In genomic region chr3:117648612-117649011, GRCm38 (mm10) we compare ENCODE assay signal across 22 mouse cellular contexts.
DNase-seq lines count a peak whose midpoint lies in the region; ATAC-seq lines count a peak whose summit lies in the region.
"Had no signal": no experiment of that assay in that cellular context is flagged by ENCODE, and none has a peak within 500 bp of the region (broad histone marks: within the 10 kb centered on the region; RNA-seq: fewer than 3 reads in every experiment).

No protein-coding gene starts in this region.

- H3K4me3 ChIP-seq in hindbrain, embryonic 10.5 days = no peak overlapping the region
- H3K4me3 ChIP-seq in hindbrain, embryonic 16.5 days (ENCODE audit: low read length) = no peak overlapping the region
- no peak overlapping the region for H3K4me3 ChIP-seq in neural tube, embryonic 11.5 days (ENCODE audit: low read depth, low read length)
- H3K4me3 ChIP-seq in hindbrain, embryonic 15.5 days = no peak overlapping the region
- H3K4me3 ChIP-seq: embryonic facial prominence, embryonic 12.5 days; forebrain, embryonic 15.5 days; heart, embryonic 13.5 days had no signal

- peak; percentile 43 for DNase-seq in hindbrain, embryonic 10.5 days (ENCODE audit: low spot score)
- DNase-seq in neural tube, embryonic 11.5 days (ENCODE audit: low spot score) = peak; percentile 52
- no peak for DNase-seq in neural tube, embryonic 10.5 days (ENCODE audit: extremely low spot score, low spot score)
- DNase-seq in embryo, embryonic 10.5 days (ENCODE audit: low spot score) = peak; percentile 23
- DNase-seq in left cerebral cortex, adult 9 months (ENCODE audit: low spot score in 2 of 2) = no peak
- no peak for DNase-seq in kidney, adult 11 months
- DNase-seq: adrenal gland, postnatal 14 days; cerebellum, adult 18-20 months; cerebellum, adult 9-11 months; gastrocnemius, postnatal 25 days; heart, adult 11 months; heart, postnatal 36 days; kidney, adult 8-10 months had no signal

- H3K36me3 ChIP-seq in hindbrain, embryonic 10.5 days = no peaks in the 10 kb centered on the region
- H3K36me3 ChIP-seq in hindbrain, embryonic 16.5 days (ENCODE audit: control insufficient read depth, insufficient read depth, low read length) = no peaks in the 10 kb centered on the region
- H3K36me3 ChIP-seq in neural tube, embryonic 11.5 days (ENCODE audit: control insufficient read depth, insufficient read depth, low read length) = no peaks in the 10 kb centered on the region
- no peaks in the 10 kb centered on the region for H3K36me3 ChIP-seq in hindbrain, embryonic 15.5 days
- H3K36me3 ChIP-seq: embryonic facial prominence, embryonic 12.5 days; forebrain, embryonic 15.5 days; heart, embryonic 13.5 days had no signal

- 58% methylated on average over 8 of the region's 8 CpGs for WGBS in hindbrain, embryonic 10.5 days
- WGBS in hindbrain, embryonic 16.5 days = 48% methylated on average over 8 of the region's 8 CpGs
- WGBS in neural tube, embryonic 11.5 days = 59% methylated on average over 8 of the region's 8 CpGs
- 36% methylated on average over 8 of the region's 8 CpGs for WGBS in hindbrain, embryonic 15.5 days

- no peak for ATAC-seq in hindbrain, embryonic 16.5 days
- peak; percentile 43; the same call in 1 of the 2 replicates for ATAC-seq in neural tube, embryonic 11.5 days (ENCODE audit: insufficient read depth, low FRiP score, low TSS enrichment)
- peak; percentile 48; the same call in 1 of the 2 replicates for ATAC-seq in hindbrain, embryonic 15.5 days (ENCODE audit: low FRiP score, low read depth)
- ATAC-seq: activated CD4-positive, CD25-positive, alpha-beta regulatory T cell, adult 4 months; forebrain, embryonic 15.5 days; intestine, embryonic 16.5 days; Patski had no signal

- H3K9me3 ChIP-seq in hindbrain, embryonic 10.5 days = no peaks in the 10 kb centered on the region
- H3K9me3 ChIP-seq in hindbrain, embryonic 16.5 days (ENCODE audit: control insufficient read depth, low read length) = no peaks in the 10 kb centered on the region
- H3K9me3 ChIP-seq in neural tube, embryonic 11.5 days (ENCODE audit: control insufficient read depth, low read length) = no peaks in the 10 kb centered on the region
- H3K9me3 ChIP-seq in hindbrain, embryonic 15.5 days = no peaks in the 10 kb centered on the region
- H3K9me3 ChIP-seq: embryonic facial prominence, embryonic 12.5 days; forebrain, embryonic 15.5 days; heart, embryonic 13.5 days had no signal

- H3K27me3 ChIP-seq in hindbrain, embryonic 10.5 days (ENCODE audit: insufficient read depth, poor library complexity, severe bottlenecking) = no peaks in the 10 kb centered on the region
- no peaks in the 10 kb centered on the region for H3K27me3 ChIP-seq in hindbrain, embryonic 16.5 days (replicated peaks; ENCODE audit: control insufficient read depth, insufficient read depth, low read length)
- H3K27me3 ChIP-seq in neural tube, embryonic 11.5 days (ENCODE audit: control insufficient read depth, insufficient read depth, low read length) = no peaks in the 10 kb centered on the region
- no peaks in the 10 kb centered on the region for H3K27me3 ChIP-seq in hindbrain, embryonic 15.5 days
- H3K27me3 ChIP-seq: CH12.LX; embryonic facial prominence, embryonic 12.5 days; forebrain, embryonic 15.5 days; heart, embryonic 13.5 days; Patski had no signal

- no peak overlapping the region for H3K9ac ChIP-seq in hindbrain, embryonic 16.5 days (ENCODE audit: low read depth, low read length)
- H3K9ac ChIP-seq in neural tube, embryonic 11.5 days (ENCODE audit: low read length) = no peak overlapping the region
- no peak overlapping the region for H3K9ac ChIP-seq in hindbrain, embryonic 15.5 days
- H3K9ac ChIP-seq: embryonic facial prominence, embryonic 12.5 days; forebrain, embryonic 15.5 days; heart, embryonic 13.5 days had no signal

- H3K4me2 ChIP-seq in hindbrain, embryonic 16.5 days (ENCODE audit: low read length) = no peak overlapping the region
- H3K4me2 ChIP-seq in neural tube, embryonic 11.5 days (ENCODE audit: low read depth) = no peak overlapping the region
- no peak overlapping the region for H3K4me2 ChIP-seq in hindbrain, embryonic 15.5 days
- H3K4me2 ChIP-seq: embryonic facial prominence, embryonic 12.5 days; forebrain, embryonic 15.5 days; heart, embryonic 13.5 days had no signal

- no peaks in the 10 kb centered on the region for H3K4me1 ChIP-seq in hindbrain, embryonic 10.5 days (replicated peaks)
- no peaks in the 10 kb centered on the region for H3K4me1 ChIP-seq in hindbrain, embryonic 16.5 days (ENCODE audit: control insufficient read depth, insufficient read depth, low read depth, low read length)
- no peaks in the 10 kb centered on the region for H3K4me1 ChIP-seq in neural tube, embryonic 11.5 days (ENCODE audit: control insufficient read depth, insufficient read depth, low read length)
- H3K4me1 ChIP-seq in hindbrain, embryonic 15.5 days (replicated peaks) = no peaks in the 10 kb centered on the region
- H3K4me1 ChIP-seq: embryonic facial prominence, embryonic 12.5 days; forebrain, embryonic 15.5 days had no signal

- H3K27ac ChIP-seq in hindbrain, embryonic 10.5 days = no peak overlapping the region
- no peak overlapping the region for H3K27ac ChIP-seq in hindbrain, embryonic 16.5 days (ENCODE audit: low read depth, low read length)
- H3K27ac ChIP-seq in neural tube, embryonic 11.5 days (ENCODE audit: low read depth, low read length) = no peak overlapping the region
- no peak overlapping the region for H3K27ac ChIP-seq in hindbrain, embryonic 15.5 days (replicated peaks)
- H3K27ac ChIP-seq: embryonic facial prominence, embryonic 12.5 days; forebrain, embryonic 15.5 days; heart, embryonic 13.5 days had no signal

Comparison
In these comparisons a context has a peak if more than half of its experiments do, and no peak if none do; other contexts are left out.
1. DNase-seq: peak in hindbrain, embryonic 10.5 days (single experiment), neural tube, embryonic 11.5 days (single experiment) and embryo, embryonic 10.5 days (single experiment); none in neural tube, embryonic 10.5 days (single experiment), left cerebral cortex, adult 9 months (0 of 2) and kidney, adult 11 months (single experiment).